Mouse (Mus musculus) small intestine, adult 2 months (tissue): ENCODE results near the gene Rad23b. TPM values are rescaled to one million over a fixed set of nuclear protein-coding genes. Genes with fewer than 3 reads are reported as not detected.

ENCODE experiments used
- H3K27ac ChIP-seq: fragments of 200-500 bp; 2 replicates; pipeline ENCODE4 v1.5.1; 2012; ENCODE audit warnings: low read depth, low read length, control low read depth, inconsistent platforms; ENCODE audit not compliant: insufficient read depth
- H3K27me3 ChIP-seq: fragments of 200-500 bp; 2 replicates; pipeline ENCODE4 v1.6.1; 2012; ENCODE audit warnings: mild to moderate bottlenecking, moderate library complexity, low read length, inconsistent platforms; ENCODE audit not compliant: control insufficient read depth, insufficient read depth
- H3K36me3 ChIP-seq: fragments of 200-500 bp; 2 replicates; pipeline ENCODE4 v1.6.1; 2012; ENCODE audit warnings: mild to moderate bottlenecking, low read length, control low read depth, inconsistent platforms; ENCODE audit not compliant: control insufficient read depth, insufficient read depth
- H3K4me1 ChIP-seq: fragments of 200-500 bp; 2 replicates; pipeline ENCODE4 v1.6.1; 2012; ENCODE audit warnings: low read length, inconsistent platforms, mixed read lengths; ENCODE audit not compliant: control insufficient read depth, insufficient read depth, insufficient read length
- H3K4me3 ChIP-seq: fragments of 200-500 bp; 2 replicates; pipeline ENCODE4 v1.5.1; 2012; ENCODE audit warnings: low read depth, mild to moderate bottlenecking, control low read depth, inconsistent platforms, low read length, moderate library complexity
- CTCF ChIP-seq: fragments of 200-500 bp; IDR thresholded peaks from 2 replicates; pipeline ENCODE4 v1.5.1; 2012; ENCODE audit warnings: low read depth, mild to moderate bottlenecking, control low read depth, inconsistent platforms, low read length, moderate library complexity, mixed read lengths; ENCODE audit not compliant: insufficient replicate concordance, insufficient read length; ENCODE audit errors: extremely low read depth
- POLR2A ChIP-seq: fragments of 200-500 bp; IDR thresholded peaks from 2 replicates; pipeline ENCODE4 v1.6.1; 2012; ENCODE audit warnings: low read depth, mild to moderate bottlenecking, control low read depth, inconsistent platforms, low read length, moderate library complexity
- WGBS: fragments of 180-500 bp; shearing (Covaris S2); methylation state at CpG from one replicate; pipeline ENCODE4 v1.1.7; 2018; 5-methylcytosine and 5-hydroxymethylcytosine counted together
- polyA plus RNA-seq: library from polyadenylated mRNA; depleted of rRNA; stranded (reverse); fragments of >200 nt; gene quantifications from 2 replicates; pipeline ENCODE4 v1.2.3, GENCODE M21; 2012

Gene Rad23b
- polyA plus RNA-seq, 1 experiment, result 267 TPM

DNA sequence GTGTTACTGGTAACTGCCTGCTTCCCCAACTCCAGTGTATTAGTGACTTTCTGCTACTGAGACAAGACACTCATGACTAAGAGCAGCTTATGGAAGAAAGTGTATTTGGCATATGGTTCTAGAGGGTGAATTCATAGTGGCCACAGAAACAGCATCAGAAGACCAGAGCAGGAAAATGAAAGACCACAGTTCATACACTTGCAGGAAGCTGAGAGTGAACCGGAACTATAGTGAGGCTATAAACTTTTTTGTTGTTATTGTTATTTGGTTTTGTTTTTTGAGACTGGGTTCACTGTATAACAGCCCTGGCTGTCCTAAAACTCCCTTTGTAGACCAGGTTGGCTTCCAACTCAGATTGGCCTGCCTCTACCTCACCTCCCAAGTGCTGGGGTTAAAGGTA lies 6.0 kb downstream of the Rad23b start:
- Histone ChIP-seq H3K27me3 (no peaks in the 10 kb centered on the region), H3K4me3 (no peak overlapping the region), H3K27ac (peak overlapping the region; percentile 45), H3K36me3 (no peaks in the 10 kb centered on the region), H3K4me1 (peaks cover 10% of the 10 kb centered on the region; the same call in 1 of the 2 replicates)
- 44% methylated on average over 1 of the region's 1 CpGs for WGBS
- TF ChIP-seq CTCF (no peak), POLR2A (no peak)

DNA sequence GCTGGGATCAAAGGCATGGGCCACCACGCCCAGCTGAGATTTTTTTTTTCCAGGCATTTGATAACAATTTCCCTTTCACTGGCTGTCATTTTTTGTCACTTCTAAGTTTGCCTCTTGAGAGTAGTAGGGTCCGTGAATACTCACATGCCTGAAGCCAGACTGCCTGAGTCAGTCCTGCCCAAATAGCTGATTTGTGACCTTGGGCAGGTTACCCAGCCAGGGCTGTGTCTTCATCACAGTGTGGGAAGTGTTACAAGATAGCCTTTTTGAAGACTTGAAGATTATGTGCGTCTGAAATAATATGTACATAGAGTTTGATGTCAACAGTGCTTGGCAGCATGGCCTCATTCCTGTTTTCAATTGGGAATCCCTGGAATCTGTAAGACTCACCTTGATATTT lies 6.9 kb downstream of the Rad23b start:
- no peak overlapping the region for H3K4me3 ChIP-seq
- peaks cover 10% of the 10 kb centered on the region; the same call in 1 of the 2 replicates for H3K4me1 ChIP-seq
- TF ChIP-seq POLR2A, result no peak
- no peak for TF ChIP-seq CTCF
- no peaks in the 10 kb centered on the region for H3K27me3 ChIP-seq
- no peaks in the 10 kb centered on the region for H3K36me3 ChIP-seq
- 81% methylated on average over 3 of the region's 3 CpGs for WGBS
- H3K27ac ChIP-seq, result no peak overlapping the region

DNA sequence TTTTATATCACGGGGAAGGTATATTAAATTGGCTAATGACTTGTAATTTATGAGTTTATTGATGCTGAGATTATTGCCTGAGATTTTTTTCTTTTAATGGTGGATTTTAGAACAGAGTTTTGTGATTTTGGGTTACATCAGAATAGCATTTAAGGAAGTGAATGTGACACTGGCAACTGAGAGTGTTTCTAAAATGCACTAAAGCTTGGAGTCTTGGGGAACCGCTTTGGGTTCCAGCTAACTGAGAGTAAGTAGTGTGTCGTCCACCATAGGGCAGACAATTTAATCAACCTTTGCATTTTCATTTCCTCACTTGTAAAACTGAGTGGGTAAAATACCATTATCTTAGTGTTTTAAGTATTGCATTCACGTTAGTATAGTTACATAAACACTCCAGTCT lies 14.0 kb downstream of the Rad23b start:
- H3K36me3 ChIP-seq, result peaks cover 9% of the 10 kb centered on the region
- no peaks in the 10 kb centered on the region for H3K4me1 ChIP-seq
- no peak overlapping the region for H3K4me3 ChIP-seq
- TF ChIP-seq CTCF (no peak), POLR2A (no peak)
- WGBS, result 78% methylated on average over 4 of the region's 4 CpGs
- H3K27me3 ChIP-seq, result no peaks in the 10 kb centered on the region
- no peak overlapping the region for H3K27ac ChIP-seq

DNA sequence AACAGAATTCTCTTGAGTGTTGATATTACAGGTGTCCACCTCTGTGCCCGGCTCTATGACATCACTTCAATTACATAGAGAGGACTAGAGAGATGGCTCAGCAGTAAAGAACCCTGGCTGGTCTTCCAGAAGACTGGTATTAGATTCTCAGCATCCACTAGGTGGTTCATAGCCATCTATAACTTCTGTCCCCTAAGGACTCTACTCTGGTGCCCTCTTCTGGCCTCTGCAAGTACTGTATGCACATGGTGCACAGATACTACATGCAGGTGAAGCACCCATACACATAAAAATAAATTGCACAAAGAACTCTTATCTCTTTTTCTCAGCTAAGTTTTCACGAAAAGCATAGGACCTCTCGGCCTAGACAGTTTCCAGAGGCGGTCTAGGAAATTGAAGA lies 14.5 kb downstream of the Rad23b start:
- H3K4me3 ChIP-seq, result no peak overlapping the region
- H3K36me3 ChIP-seq, result peaks cover 13% of the 10 kb centered on the region
- H3K27me3 ChIP-seq, result no peaks in the 10 kb centered on the region
- H3K27ac ChIP-seq, result no peak overlapping the region
- 92% methylated on average over 4 of the region's 4 CpGs for WGBS
- no peaks in the 10 kb centered on the region for H3K4me1 ChIP-seq
- TF ChIP-seq CTCF (no peak), POLR2A (no peak)

DNA sequence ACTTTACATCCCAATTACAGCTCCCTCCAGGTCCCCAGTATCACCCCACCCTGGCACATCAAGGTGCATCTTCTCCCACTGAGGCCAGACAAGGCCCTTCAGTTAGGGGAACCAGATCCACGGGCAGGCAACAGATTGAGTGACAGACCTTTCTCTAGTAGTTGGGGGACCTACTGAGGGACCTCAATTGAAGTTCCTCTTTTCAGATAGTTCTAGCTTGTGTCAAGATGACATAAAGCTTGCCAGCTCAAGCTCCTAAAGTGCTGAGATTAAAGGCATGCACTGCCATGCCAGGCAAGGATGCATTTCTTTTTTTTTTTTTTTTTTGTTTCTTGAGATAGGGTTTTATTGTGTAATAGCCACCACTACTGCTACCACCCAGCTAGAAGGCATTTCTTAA lies 16.2 kb downstream of the Rad23b start:
- WGBS, result 55% methylated on average over 1 of the region's 1 CpGs

DNA sequence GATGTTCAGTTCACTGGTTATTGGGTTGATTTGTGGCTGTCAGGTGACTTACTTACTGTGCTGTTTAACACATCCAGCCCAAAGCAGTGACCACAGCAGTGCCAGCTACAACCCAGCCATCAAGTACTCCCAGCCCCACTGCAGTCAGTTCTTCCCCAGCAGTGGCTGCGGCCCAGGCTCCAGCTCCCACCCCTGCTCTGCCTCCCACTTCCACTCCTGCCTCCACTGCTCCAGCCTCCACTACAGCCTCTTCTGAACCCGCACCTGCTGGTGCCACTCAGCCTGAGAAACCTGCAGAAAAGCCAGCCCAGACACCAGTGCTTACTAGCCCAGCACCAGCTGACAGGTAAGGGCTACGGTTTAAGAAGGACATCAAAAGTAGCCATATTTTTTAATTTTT lies 20.3 kb downstream of the Rad23b start:
- Histone ChIP-seq H3K27me3 (no peaks in the 10 kb centered on the region), H3K27ac (no peak overlapping the region), H3K4me3 (no peak overlapping the region), H3K36me3 (peaks cover 30% of the 10 kb centered on the region), H3K4me1 (no peaks in the 10 kb centered on the region)
- no peak for TF ChIP-seq POLR2A
- no peak for TF ChIP-seq CTCF
- 88% methylated on average over 3 of the region's 3 CpGs for WGBS

More for the DNA sequence above, 16.2 kb downstream of the Rad23b start:
- Histone ChIP-seq H3K27me3 (no peaks in the 10 kb centered on the region), H3K36me3 (peaks cover 19% of the 10 kb centered on the region), H3K4me3 (no peak overlapping the region), H3K27ac (no peak overlapping the region), H3K4me1 (no peaks in the 10 kb centered on the region)
- TF ChIP-seq CTCF (no peak), POLR2A (no peak)

DNA sequence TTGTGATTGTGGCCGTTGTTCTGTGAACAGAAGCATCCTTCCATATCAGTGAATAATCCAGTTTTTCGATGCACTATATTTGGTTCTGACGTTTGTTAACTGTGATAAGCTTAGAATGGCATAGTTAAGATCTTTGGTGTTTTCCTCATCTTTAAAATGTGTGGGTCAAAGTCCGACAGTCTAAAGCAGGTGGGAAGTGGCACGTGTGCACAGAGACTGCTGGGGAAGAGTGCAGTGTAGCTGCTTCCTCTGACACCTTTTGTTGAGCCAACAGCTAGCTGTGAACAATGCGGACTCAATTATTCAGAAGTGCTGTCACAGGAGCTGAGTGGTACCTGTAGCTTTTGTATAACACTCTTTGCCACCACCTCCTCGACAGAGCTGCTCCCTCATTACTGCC lies 21.5 kb downstream of the Rad23b start:
- 36% methylated on average over 7 of the region's 7 CpGs for WGBS
- TF ChIP-seq POLR2A (no peak), CTCF (no peak)
- H3K4me1 ChIP-seq, result no peaks in the 10 kb centered on the region

DNA sequence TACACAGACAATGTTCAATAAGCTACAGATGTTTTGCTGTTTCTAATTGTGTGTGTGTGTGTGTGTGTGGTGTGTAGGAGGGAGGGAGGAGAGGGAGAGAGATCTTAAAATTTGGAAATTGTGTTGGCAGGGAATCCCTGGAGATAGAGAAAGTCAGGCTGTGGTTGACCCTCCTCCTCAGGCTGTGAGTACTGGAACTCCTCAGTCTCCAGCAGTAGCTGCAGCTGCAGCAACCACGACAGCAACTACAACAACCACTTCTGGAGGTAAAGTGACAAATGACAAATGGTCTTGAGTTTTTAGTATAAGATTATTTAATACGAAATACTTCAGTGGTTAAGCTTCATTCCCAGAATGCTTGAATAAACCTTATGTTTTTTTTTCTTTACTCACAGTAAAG lies 32.5 kb downstream of the Rad23b start:
- 83% methylated on average over 2 of the region's 2 CpGs for WGBS
- peaks cover 60% of the 10 kb centered on the region for H3K36me3 ChIP-seq
- H3K4me1 ChIP-seq, result no peaks in the 10 kb centered on the region
- H3K4me3 ChIP-seq, result no peak overlapping the region
- no peak overlapping the region for H3K27ac ChIP-seq
- TF ChIP-seq POLR2A (no peak), CTCF (no peak)
- no peaks in the 10 kb centered on the region for H3K27me3 ChIP-seq

More for the DNA sequence above, 21.5 kb downstream of the Rad23b start:
- no peak overlapping the region for H3K4me3 ChIP-seq
- no peaks in the 10 kb centered on the region for H3K27me3 ChIP-seq
- H3K27ac ChIP-seq, result no peak overlapping the region
- peaks cover 29% of the 10 kb centered on the region for H3K36me3 ChIP-seq
